Mouse (Mus musculus): ENCODE results near the gene Noct. TPM values are rescaled to one million over a fixed set of nuclear protein-coding genes. Genes with fewer than 3 reads are reported as not detected.

The Noct gene
- polyA plus RNA-seq (2012; rRNA removed): 30.6 and 31.5 TPM in 2 replicates

GRCm38 (mm10) chr3:51224363-51225225 lies at the start of gene Noct:
Noct (plus strand) TSS chr3:51224447.

Other genes starting within 250 kb of the Noct start
- 46.0 and 46.6 TPM in 2 replicates for gene Elf2, start 116.2 kb downstream of the Noct start, polyA plus RNA-seq (2012; rRNA removed)
- gene Mgarp, start 172.3 kb downstream of the Noct start, polyA plus RNA-seq (2012; rRNA removed): 0.49 and 0.90 TPM in 2 replicates
- 383 and 397 TPM in 2 replicates for gene Ndufc1, start 184.5 kb downstream of the Noct start, polyA plus RNA-seq (2012; rRNA removed)
- 26.7 and 28.2 TPM in 2 replicates for gene Naa15, start 190.7 kb downstream of the Noct start, polyA plus RNA-seq (2012; rRNA removed)